13 mouse cellular contexts compared by ENCODE assay signal in the genomic region with DNA sequence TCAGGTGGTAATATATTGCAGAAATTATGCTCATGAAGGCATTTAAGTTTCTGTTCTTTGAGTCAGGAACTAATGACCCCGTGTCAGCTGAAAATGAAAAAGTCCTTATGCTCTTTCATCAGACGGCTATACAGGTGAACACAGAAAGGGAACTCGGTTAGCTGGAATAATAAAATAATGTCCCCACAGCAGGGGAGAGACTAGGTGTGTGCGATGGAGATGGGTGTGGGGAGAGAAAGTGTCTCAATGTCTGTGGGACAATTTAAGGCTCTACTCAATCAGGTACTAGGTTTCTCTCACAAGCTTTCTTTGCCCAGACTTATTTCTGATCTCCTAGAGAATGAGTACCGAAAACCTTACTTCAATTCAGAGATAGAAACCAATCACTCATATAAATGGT.
DNase-seq lines count a peak whose midpoint lies in the region; ATAC-seq lines count a peak whose summit lies in the region.
"Had no signal": no experiment of that assay in that cellular context is flagged by ENCODE, and none has a peak within 500 bp of the region (broad histone marks: within the 10 kb centered on the region; RNA-seq: fewer than 3 reads in every experiment).

No protein-coding gene starts in this region.

- H3K36me3 ChIP-seq in neural tube, embryonic 11.5 days (ENCODE audit: control insufficient read depth, insufficient read depth, low read length) = no peaks in the 10 kb centered on the region
- peaks cover 12% of the 10 kb centered on the region for H3K36me3 ChIP-seq in hindbrain, embryonic 12.5 days
- H3K36me3 ChIP-seq in midbrain, embryonic 12.5 days = peaks cover 22% of the 10 kb centered on the region
- H3K36me3 ChIP-seq in neural tube, embryonic 14.5 days (ENCODE audit: control insufficient read depth, insufficient read depth, low read length) = no peaks in the 10 kb centered on the region
- H3K36me3 ChIP-seq: liver, embryonic 13.5 days; lung, embryonic 15.5 days had no signal

- peak overlapping the region; percentile 75 for H3K27ac ChIP-seq in neural tube, embryonic 11.5 days (ENCODE audit: low read depth, low read length)
- peak overlapping the region; percentile 82 for H3K27ac ChIP-seq in hindbrain, embryonic 12.5 days
- H3K27ac ChIP-seq in midbrain, embryonic 12.5 days (replicated peaks) = peak overlapping the region; percentile 90
- peak overlapping the region; percentile 29; the same call in 1 of the 2 replicates for H3K27ac ChIP-seq in neural tube, embryonic 14.5 days (ENCODE audit: low read depth, low read length)
- H3K27ac ChIP-seq: liver, embryonic 13.5 days; lung, embryonic 15.5 days had no signal

- H3K4me3 ChIP-seq in neural tube, embryonic 11.5 days (ENCODE audit: low read depth, low read length) = no peak overlapping the region
- no peak overlapping the region for H3K4me3 ChIP-seq in hindbrain, embryonic 12.5 days
- no peak overlapping the region for H3K4me3 ChIP-seq in midbrain, embryonic 12.5 days
- no peak overlapping the region for H3K4me3 ChIP-seq in neural tube, embryonic 14.5 days (ENCODE audit: low read depth, low read length)
- H3K4me3 ChIP-seq: erythroblast, embryonic 14.5 days; liver, embryonic 13.5 days; lung, embryonic 15.5 days had no signal

- DNase-seq in neural tube, embryonic 11.5 days (ENCODE audit: low spot score) = no peak
- DNase-seq in neural tube, embryonic 10.5 days (ENCODE audit: extremely low spot score, low spot score) = no peak
- no peak for DNase-seq in adrenal gland, adult (ENCODE audit: inconsistent age in 2 of 2, low spot score in 1 of 2)
- DNase-seq in frontal cortex, adult 2 months (ENCODE audit: extremely low spot score in 1 of 2, low spot score in 1 of 2) = no peak
- DNase-seq in right cerebral cortex, adult 2 months (ENCODE audit: low spot score in 2 of 2) = no peak
- DNase-seq: liver, embryonic 13.5 days; right cerebral cortex, postnatal 25 days; thymus, postnatal 14 days had no signal

- H3K4me2 ChIP-seq in neural tube, embryonic 11.5 days (ENCODE audit: low read depth) = no peak overlapping the region
- no peak overlapping the region for H3K4me2 ChIP-seq in hindbrain, embryonic 12.5 days (replicated peaks)
- peak overlapping the region; percentile 23 for H3K4me2 ChIP-seq in midbrain, embryonic 12.5 days (replicated peaks)
- no peak overlapping the region for H3K4me2 ChIP-seq in neural tube, embryonic 14.5 days (ENCODE audit: low read depth, low read length)
- H3K4me2 ChIP-seq: liver, embryonic 13.5 days; lung, embryonic 15.5 days had no signal

- 48% methylated on average over 5 of the region's 5 CpGs for WGBS in neural tube, embryonic 11.5 days
- WGBS in hindbrain, embryonic 12.5 days = 39% methylated on average over 5 of the region's 5 CpGs
- WGBS in midbrain, embryonic 12.5 days = 35% methylated on average over 5 of the region's 5 CpGs
- WGBS in neural tube, embryonic 14.5 days = 34% methylated on average over 5 of the region's 5 CpGs

- no peaks in the 10 kb centered on the region for H3K27me3 ChIP-seq in neural tube, embryonic 11.5 days (ENCODE audit: control insufficient read depth, insufficient read depth, low read length)
- H3K27me3 ChIP-seq in hindbrain, embryonic 12.5 days = no peaks in the 10 kb centered on the region
- H3K27me3 ChIP-seq in midbrain, embryonic 12.5 days = no peaks in the 10 kb centered on the region
- no peaks in the 10 kb centered on the region for H3K27me3 ChIP-seq in neural tube, embryonic 14.5 days (ENCODE audit: control insufficient read depth, insufficient read depth, low read length)
- H3K27me3 ChIP-seq: liver, embryonic 13.5 days; lung, embryonic 15.5 days had no signal

- ATAC-seq in neural tube, embryonic 11.5 days (ENCODE audit: insufficient read depth, low FRiP score, low TSS enrichment) = peak; percentile 22; the same call in 1 of the 2 replicates
- peak; percentile 3; the same call in 1 of the 2 replicates for ATAC-seq in hindbrain, embryonic 12.5 days (ENCODE audit: low FRiP score)
- ATAC-seq in midbrain, embryonic 12.5 days (ENCODE audit: low FRiP score, low read depth) = peak; percentile 9; the same call in 1 of the 2 replicates
- no peak for ATAC-seq in neural tube, embryonic 14.5 days (ENCODE audit: low read depth)

- no peaks in the 10 kb centered on the region for H3K9me3 ChIP-seq in neural tube, embryonic 11.5 days (ENCODE audit: control insufficient read depth, low read length)
- no peaks in the 10 kb centered on the region for H3K9me3 ChIP-seq in hindbrain, embryonic 12.5 days (replicated peaks)
- no peaks in the 10 kb centered on the region for H3K9me3 ChIP-seq in midbrain, embryonic 12.5 days
- H3K9me3 ChIP-seq in neural tube, embryonic 14.5 days (ENCODE audit: control insufficient read depth, low read length) = no peaks in the 10 kb centered on the region
- H3K9me3 ChIP-seq: liver, embryonic 13.5 days; lung, embryonic 15.5 days had no signal

- peaks cover 15% of the 10 kb centered on the region for H3K4me1 ChIP-seq in neural tube, embryonic 11.5 days (ENCODE audit: control insufficient read depth, insufficient read depth, low read length)
- H3K4me1 ChIP-seq in hindbrain, embryonic 12.5 days = peaks cover 34% of the 10 kb centered on the region
- H3K4me1 ChIP-seq in midbrain, embryonic 12.5 days = peaks cover 36% of the 10 kb centered on the region
- 0 out of 2 replicates have a peak, but pooled peaks cover 11% of the 10 kb centered on the region for H3K4me1 ChIP-seq in neural tube, embryonic 14.5 days (ENCODE audit: control insufficient read depth, insufficient read depth, low read length)
- H3K4me1 ChIP-seq: liver, embryonic 13.5 days; lung, embryonic 15.5 days had no signal

- H3K9ac ChIP-seq in neural tube, embryonic 11.5 days (ENCODE audit: low read length) = no peak overlapping the region
- H3K9ac ChIP-seq in hindbrain, embryonic 12.5 days = no peak overlapping the region
- H3K9ac ChIP-seq in midbrain, embryonic 12.5 days (replicated peaks) = no peak overlapping the region
- no peak overlapping the region for H3K9ac ChIP-seq in neural tube, embryonic 14.5 days (replicated peaks; ENCODE audit: low read depth, low read length)
- H3K9ac ChIP-seq: liver, embryonic 13.5 days; lung, embryonic 15.5 days had no signal

Comparison
In these comparisons a context has a peak if more than half of its experiments do, and no peak if none do; other contexts are left out.
1. H3K27ac ChIP-seq: peak in every context shown above with its lines; median percentile 90 in midbrain, embryonic 12.5 days; 82 in hindbrain, embryonic 12.5 days; 75 in neural tube, embryonic 11.5 days; 29 in neural tube, embryonic 14.5 days.